Mouse (Mus musculus) kidney, adult 2 months (tissue): Measurements from ENCODE around the gene Rab3b.
A peak's percentile ranks its signal among the peaks of the same experiment; 100 is the strongest.

Experiments used
- CTCF ChIP-seq: fragments of 200-500 bp; conservative IDR thresholded peaks from 2 replicates; pipeline ENCODE4 v1.5.1; 2011; ENCODE audit warnings: low read depth, mild to moderate bottlenecking, control low read depth, low read length, moderate library complexity, mixed read lengths; ENCODE audit not compliant: insufficient read depth, insufficient read length
- POLR2A ChIP-seq: fragments of 200-500 bp; IDR thresholded peaks from one replicate; pipeline ENCODE4 v1.6.1; 2011; ENCODE audit warnings: low read depth, low read length, control low read depth

- peak; percentile 47 for TF ChIP-seq POLR2A
- TF ChIP-seq CTCF, result no peak
Observed at GRCm38 (mm10) chr4:108847715-108848504, 31.0 kb upstream of the Rab3b start, which contains the start of gene Kti12.
